Mouse (Mus musculus) forebrain, embryonic 16.5 days (tissue): ENCODE results near the gene Bcl11a. TPM values are rescaled to one million over a fixed set of nuclear protein-coding genes. Genes with fewer than 3 reads are reported as not detected.
"Not testable (repeated sequence)": the region's sequence is repeated elsewhere in the genome, so short reads cannot be mapped to it uniquely, and the experiment has no call there.

Source experiments
- ATAC-seq: fragments of 200-750 bp; cut with Nextera tagmentation; 2 replicates; pipeline ENCODE4 v1.8.0; 2017; ENCODE audit warnings: mild to moderate bottlenecking, moderate library complexity
- H3K27ac ChIP-seq: fragments of 300-500 bp; sonication (generic); 2 replicates; pipeline ENCODE4 v1.5.1; 2014; ENCODE audit warnings: low read length, control low read depth
- H3K27me3 ChIP-seq: fragments of 300-500 bp; sonication (generic); replicated peaks from 2 replicates; pipeline ENCODE4 v1.6.1; 2014; ENCODE audit warnings: low read length; ENCODE audit not compliant: control insufficient read depth, insufficient read depth
- H3K36me3 ChIP-seq: fragments of 300-500 bp; sonication (generic); 2 replicates; pipeline ENCODE4 v1.6.1; 2014; ENCODE audit not compliant: control insufficient read depth, insufficient read depth
- H3K4me1 ChIP-seq: fragments of 300-500 bp; sonication (generic); replicated peaks from 2 replicates; pipeline ENCODE4 v1.6.1; 2014; ENCODE audit warnings: low read length; ENCODE audit not compliant: control insufficient read depth, insufficient read depth
- H3K4me2 ChIP-seq: fragments of 300-500 bp; sonication (generic); 2 replicates; pipeline ENCODE4 v1.6.1; 2014; ENCODE audit warnings: mild to moderate bottlenecking, low read length, control low read depth
- H3K4me3 ChIP-seq: fragments of 300-500 bp; sonication (generic); replicated peaks from 2 replicates; pipeline ENCODE4 v1.5.1; 2014; ENCODE audit warnings: mild to moderate bottlenecking, low read length, control low read depth
- H3K9ac ChIP-seq: fragments of 300-500 bp; sonication (generic); replicated peaks from 2 replicates; pipeline ENCODE4 v1.6.1; 2014; ENCODE audit warnings: low read depth, low read length, control low read depth
- H3K9me3 ChIP-seq: fragments of 300-500 bp; sonication (generic); 2 replicates; pipeline ENCODE4 v1.6.1; 2016; ENCODE audit warnings: low read length; ENCODE audit not compliant: control insufficient read depth
- WGBS: fragments of 180-500 bp; shearing (Covaris S2); extraction: QIAGEN DNeasy Blood & Tissue Kit; methylation state at CpG from one replicate; pipeline ENCODE4 v1.1.7; 2014; 5-methylcytosine and 5-hydroxymethylcytosine counted together
- polyA plus RNA-seq: library from polyadenylated mRNA; unstranded; fragments of >200 nt; fragmentation: Nextera tagmentation; extraction: Ambion mirVana; gene quantifications from 2 replicates; pipeline ENCODE4 v1.2.1, GENCODE M21; 2015

Bcl11a gene
- polyA plus RNA-seq, 1 experiment from 2014 or later: 236 TPM

DNA sequence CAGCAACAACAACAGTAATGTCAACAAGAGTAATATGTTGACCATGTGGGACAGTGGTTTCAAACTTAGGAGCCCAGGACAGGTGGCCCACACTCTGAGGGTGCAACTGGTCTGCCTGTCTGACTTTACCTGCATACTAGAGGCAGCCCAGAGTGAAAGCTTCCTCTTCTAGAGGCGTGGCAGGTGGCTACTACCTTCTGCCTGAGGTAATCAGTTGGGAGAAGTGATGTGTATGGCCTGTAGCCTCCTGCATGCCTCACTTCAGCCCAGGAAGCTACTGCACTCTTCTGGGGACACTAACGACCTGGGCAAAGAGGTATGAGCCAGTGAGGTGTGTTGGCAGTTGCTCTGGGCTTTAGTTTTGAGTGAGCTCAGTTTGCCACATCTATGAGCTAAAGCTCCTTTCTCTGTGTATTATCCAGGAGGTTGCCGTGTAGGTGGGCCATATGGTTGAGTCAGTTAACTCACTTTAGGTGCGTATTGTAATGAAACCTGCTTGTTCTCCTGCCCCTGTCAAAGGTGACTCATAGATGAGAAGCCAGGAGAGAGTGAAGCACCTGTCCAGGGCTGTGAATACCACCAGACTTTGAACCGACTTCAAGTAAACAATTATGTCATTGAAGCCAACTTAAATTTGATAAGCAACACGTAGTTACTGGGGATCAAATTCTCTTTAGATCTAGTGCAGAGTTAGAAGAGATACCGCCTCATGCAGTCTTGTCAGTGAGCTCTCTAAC lies 38.9 kb downstream of the Bcl11a start:
- Histone ChIP-seq H3K9me3 (no peaks in the 10 kb centered on the region), H3K4me1 (peaks cover 61% of the 10 kb centered on the region), H3K27ac (no peak overlapping the region), H3K4me3 (no peak overlapping the region), H3K9ac (no peak overlapping the region), H3K36me3 (peaks cover 2% of the 10 kb centered on the region; the same call in 1 of the 2 replicates), H3K4me2 (no peak overlapping the region), H3K27me3 (no peaks in the 10 kb centered on the region)
- 80% methylated on average over 7 of the region's 7 CpGs for WGBS
- ATAC-seq: no peak

GRCm38 (mm10) chr11:24121136-24121535 lies 43.3 kb downstream of the Bcl11a start:
- ATAC-seq: no peak
- Histone ChIP-seq H3K4me2 (no peak overlapping the region), H3K36me3 (no peaks in the 10 kb centered on the region; the same call in 1 of the 2 replicates), H3K27me3 (no peaks in the 10 kb centered on the region), H3K4me1 (peaks cover 71% of the 10 kb centered on the region), H3K9me3 (no peaks in the 10 kb centered on the region), H3K4me3 (no peak overlapping the region), H3K9ac (no peak overlapping the region), H3K27ac (peak overlapping the region; percentile 48; the same call in 1 of the 2 replicates)
- WGBS: 66% methylated on average over 9 of the region's 9 CpGs

- ATAC-seq: no peak
- no peak overlapping the region for H3K4me3 ChIP-seq
- H3K9ac ChIP-seq: no peak overlapping the region
- H3K27ac ChIP-seq: no peak overlapping the region
- 51% methylated on average over 7 of the region's 7 CpGs for WGBS
- no peak overlapping the region for H3K4me2 ChIP-seq
- no peaks in the 10 kb centered on the region for H3K36me3 ChIP-seq
- peaks cover 74% of the 10 kb centered on the region for H3K4me1 ChIP-seq
- H3K9me3 ChIP-seq: no peaks in the 10 kb centered on the region
- no peaks in the 10 kb centered on the region for H3K27me3 ChIP-seq
These were observed 45.0 kb downstream of the Bcl11a start for GRCm38 (mm10) chr11:24122899-24123298.

DNA sequence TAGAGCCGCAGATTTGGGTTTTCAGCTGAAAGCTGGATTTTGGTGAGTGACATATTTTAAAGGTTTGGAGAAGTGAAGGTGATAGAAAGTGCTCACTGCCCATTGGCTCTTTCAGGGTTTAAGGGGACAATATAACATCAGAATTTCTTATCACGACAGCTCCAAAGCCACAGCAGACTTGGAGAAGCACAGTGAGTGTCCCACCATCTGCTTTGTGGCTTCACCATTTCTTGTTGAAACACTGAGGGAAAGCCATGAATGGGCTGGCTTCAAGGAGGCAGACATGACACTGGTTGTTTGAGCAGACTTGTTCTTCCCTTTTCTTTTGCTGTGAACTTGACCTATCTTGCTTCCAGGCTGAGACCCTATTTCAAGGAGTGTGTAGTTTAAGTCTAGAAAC lies 46.1 kb downstream of the Bcl11a start:
- Histone ChIP-seq H3K4me3 (no peak overlapping the region), H3K27ac (no peak overlapping the region), H3K4me2 (no peak overlapping the region), H3K9ac (no peak overlapping the region), H3K4me1 (peaks cover 64% of the 10 kb centered on the region), H3K27me3 (no peaks in the 10 kb centered on the region), H3K9me3 (no peaks in the 10 kb centered on the region), H3K36me3 (no peaks in the 10 kb centered on the region)
- WGBS: 76% methylated on average over 2 of the region's 2 CpGs
- ATAC-seq: no peak

DNA sequence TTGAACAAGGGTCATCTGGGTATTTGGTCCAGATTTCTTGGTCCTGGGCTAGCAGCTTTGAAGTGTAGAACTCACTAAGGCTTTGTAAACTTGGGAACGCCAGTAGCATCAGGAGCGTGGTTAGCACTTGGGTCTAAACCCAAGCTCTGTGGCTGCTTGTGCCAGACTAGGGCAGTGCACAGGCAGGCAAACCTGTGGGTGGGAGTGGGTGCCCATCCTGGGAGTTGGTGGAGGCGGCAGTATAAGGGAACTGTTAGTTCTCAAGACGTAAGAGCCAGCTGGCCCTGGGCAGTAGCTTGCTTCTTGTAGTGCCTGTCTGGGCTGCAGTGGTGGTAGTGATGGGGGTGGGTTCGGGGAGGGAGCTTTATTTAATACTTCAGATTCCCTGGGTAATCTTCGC lies 47.2 kb downstream of the Bcl11a start:
- no peaks in the 10 kb centered on the region for H3K36me3 ChIP-seq
- no peak overlapping the region for H3K27ac ChIP-seq
- H3K4me1 ChIP-seq: peaks cover 65% of the 10 kb centered on the region
- ATAC-seq: no peak
- H3K4me2 ChIP-seq: no peak overlapping the region
- no peak overlapping the region for H3K9ac ChIP-seq
- H3K9me3 ChIP-seq: no peaks in the 10 kb centered on the region
- H3K4me3 ChIP-seq: no peak overlapping the region
- H3K27me3 ChIP-seq: no peaks in the 10 kb centered on the region
- 81% methylated on average over 6 of the region's 6 CpGs for WGBS

DNA sequence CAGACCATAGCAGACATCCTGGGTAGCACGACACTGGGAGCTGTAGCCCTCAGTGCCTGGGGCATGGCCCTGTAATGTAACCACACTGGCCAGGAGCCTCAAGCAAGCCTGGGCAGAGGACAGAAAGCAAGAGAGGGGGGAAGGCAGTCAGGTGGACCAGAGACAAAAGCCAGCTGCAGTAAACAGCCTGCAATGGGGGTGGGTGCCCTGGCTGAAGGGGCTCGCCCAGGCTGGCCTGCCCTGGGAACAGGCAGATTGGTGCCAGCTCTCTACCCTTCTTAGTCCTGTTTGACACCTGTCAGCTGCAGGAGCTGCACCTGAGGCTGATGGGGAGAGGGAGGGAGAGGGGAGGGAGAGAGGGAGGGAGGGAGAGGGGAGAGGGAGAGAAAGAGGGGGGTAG lies 50.1 kb downstream of the Bcl11a start:
- no peak for ATAC-seq
- H3K4me2 ChIP-seq: no peak overlapping the region
- H3K4me3 ChIP-seq: no peak overlapping the region
- 50% methylated on average over 2 of the region's 2 CpGs for WGBS
- H3K36me3 ChIP-seq: no peaks in the 10 kb centered on the region
- no peaks in the 10 kb centered on the region for H3K27me3 ChIP-seq
- H3K4me1 ChIP-seq: peaks cover 54% of the 10 kb centered on the region
- no peak overlapping the region for H3K9ac ChIP-seq
- no peaks in the 10 kb centered on the region for H3K9me3 ChIP-seq
- H3K27ac ChIP-seq: 0 out of 2 replicates have a peak overlapping the region, but pooled peaks have one; percentile 0

DNA sequence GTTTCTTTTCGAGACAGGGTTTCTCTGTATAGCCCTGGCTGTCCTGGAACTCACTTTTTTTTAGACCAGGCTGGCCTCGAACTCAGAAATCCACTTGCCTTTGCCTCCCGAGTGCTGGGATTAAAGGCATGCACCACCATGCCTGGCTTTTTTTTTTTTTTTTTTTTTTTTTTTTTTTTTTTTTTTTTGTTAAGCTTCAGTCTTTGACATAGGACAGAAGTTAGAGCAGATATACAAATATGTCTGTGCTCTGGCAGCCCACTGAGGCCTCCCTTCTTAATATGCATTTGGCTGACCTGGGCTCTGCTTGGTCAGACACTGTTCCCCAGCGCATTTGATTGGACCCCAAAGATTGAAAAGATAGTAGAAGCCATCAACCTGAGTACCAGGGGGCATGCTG lies 51.0 kb downstream of the Bcl11a start:
- H3K9me3 ChIP-seq, ATAC-seq, H3K27me3 ChIP-seq, H3K9ac ChIP-seq, H3K4me3 ChIP-seq, H3K36me3 ChIP-seq, H3K27ac ChIP-seq, H3K4me2 ChIP-seq: not testable (repeated sequence)
- 71% methylated on average over 4 of the region's 4 CpGs for WGBS
- peaks cover 54% of the 10 kb centered on the region for H3K4me1 ChIP-seq

GRCm38 (mm10) chr11:24129358-24130185 lies 51.7 kb downstream of the Bcl11a start:
- ATAC-seq: no peak
- no peak overlapping the region for H3K4me3 ChIP-seq
- no peaks in the 10 kb centered on the region for H3K36me3 ChIP-seq
- no peak overlapping the region for H3K4me2 ChIP-seq
- H3K9me3 ChIP-seq: no peaks in the 10 kb centered on the region
- peaks cover 50% of the 10 kb centered on the region for H3K4me1 ChIP-seq
- H3K9ac ChIP-seq: no peak overlapping the region
- 91% methylated on average over 5 of the region's 5 CpGs for WGBS
- no peak overlapping the region for H3K27ac ChIP-seq
- no peaks in the 10 kb centered on the region for H3K27me3 ChIP-seq

DNA sequence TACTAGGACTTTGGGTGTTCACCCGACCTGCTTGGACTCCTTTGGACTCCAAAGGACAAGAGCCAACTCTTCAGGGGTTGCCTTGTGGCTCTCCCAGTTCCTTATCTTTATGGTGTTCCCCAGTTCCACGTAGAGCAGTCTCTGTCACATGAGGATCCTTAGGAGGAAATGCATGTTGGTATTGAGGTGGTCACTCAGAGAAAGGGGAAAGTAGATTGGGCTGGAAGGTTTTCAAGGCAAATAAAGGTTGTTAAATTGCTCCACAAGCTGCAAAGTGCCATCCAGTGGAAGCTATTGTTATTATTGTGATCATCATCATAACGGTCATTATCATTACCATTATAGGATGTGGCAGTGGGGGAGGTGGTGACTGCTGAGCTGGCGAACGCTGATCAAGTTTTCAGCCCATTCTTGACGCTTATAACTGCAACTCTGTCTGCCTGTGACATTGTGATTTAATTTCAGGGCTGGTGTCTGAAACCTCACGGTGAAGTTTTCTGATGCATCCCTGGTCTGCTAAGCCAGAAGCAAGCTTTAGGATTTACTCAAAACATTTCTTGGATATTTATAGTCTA lies 52.4 kb downstream of the Bcl11a start:
- Histone ChIP-seq H3K4me3 (no peak overlapping the region), H3K27me3 (no peaks in the 10 kb centered on the region), H3K9ac (no peak overlapping the region), H3K36me3 (no peaks in the 10 kb centered on the region), H3K9me3 (no peaks in the 10 kb centered on the region), H3K27ac (no peak overlapping the region), H3K4me1 (peaks cover 45% of the 10 kb centered on the region), H3K4me2 (no peak overlapping the region)
- ATAC-seq: no peak
- WGBS: 69% methylated on average over 7 of the region's 7 CpGs
